Mouse (Mus musculus): Measurements from ENCODE around the gene Tma7.

DNA sequence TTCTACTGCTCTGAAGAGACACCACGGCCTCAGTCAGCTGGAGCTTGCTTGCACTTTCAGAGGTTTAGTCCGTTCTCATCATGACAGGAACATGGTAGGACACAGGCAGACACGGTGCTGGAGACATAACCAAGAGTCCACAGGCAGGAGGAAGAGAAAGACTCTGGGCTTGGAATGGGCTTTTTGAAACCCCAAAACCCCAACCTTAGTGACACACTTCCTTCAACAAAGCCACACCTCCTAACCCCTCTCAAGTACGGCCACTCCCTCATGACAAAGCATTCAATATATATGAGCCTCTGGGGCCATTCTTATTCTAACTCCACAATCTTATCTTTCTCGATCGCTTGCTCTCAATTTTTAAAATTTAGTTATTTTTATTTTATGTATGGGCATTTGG lies 50.0 kb downstream of the Tma7 start:
- TF ChIP-seq CTCF (IDR thresholded peaks at IDR 0.05; ENCODE audit: insufficient read depth, low read depth, low read length): no peak
- no peak for TF ChIP-seq POLR2A (IDR thresholded peaks at IDR 0.05; ENCODE audit: insufficient read depth, low read depth, low read length)
